Mouse (Mus musculus) kidney, embryonic 14.5 days (tissue): ENCODE results near the gene Rhbdd1. TPM values are rescaled to one million over a fixed set of nuclear protein-coding genes. Genes with fewer than 3 reads are reported as not detected.

Source experiments
- ATAC-seq: fragments of 200-750 bp; cut with Nextera tagmentation; 2 replicates; pipeline ENCODE4 v1.8.0; 2017; ENCODE audit warnings: moderate number of reproducible peaks, mild to moderate bottlenecking, moderate TSS enrichment, moderate library complexity; ENCODE audit not compliant: low FRiP score, low TSS enrichment
- H3K27ac ChIP-seq: fragments of 300-500 bp; sonication (generic); 2 replicates; pipeline ENCODE4 v1.5.1; 2014; ENCODE audit warnings: low read depth, mild to moderate bottlenecking, low read length, moderate library complexity, mixed read lengths
- H3K27me3 ChIP-seq: fragments of 300-500 bp; sonication (generic); 2 replicates; pipeline ENCODE4 v1.6.1; 2014; ENCODE audit warnings: mild to moderate bottlenecking, low read length; ENCODE audit not compliant: control insufficient read depth, insufficient read depth
- H3K36me3 ChIP-seq: fragments of 300-500 bp; sonication (generic); 2 replicates; pipeline ENCODE4 v1.6.1; 2014; ENCODE audit warnings: low read length, mixed read lengths; ENCODE audit not compliant: control insufficient read depth, insufficient read depth
- H3K4me1 ChIP-seq: fragments of 300-500 bp; sonication (generic); 2 replicates; pipeline ENCODE4 v1.6.1; 2014; ENCODE audit warnings: low read length, mixed read lengths; ENCODE audit not compliant: control insufficient read depth, insufficient read depth
- H3K4me2 ChIP-seq: fragments of 300-500 bp; sonication (generic); replicated peaks from 2 replicates; pipeline ENCODE4 v1.6.1; 2014; ENCODE audit warnings: low read depth, mild to moderate bottlenecking, low read length
- H3K4me3 ChIP-seq: fragments of 300-500 bp; sonication (generic); 2 replicates; pipeline ENCODE4 v1.5.1; 2014; ENCODE audit warnings: mild to moderate bottlenecking, low read length
- H3K9ac ChIP-seq: fragments of 300-500 bp; sonication (generic); 2 replicates; pipeline ENCODE4 v1.6.1; 2014; ENCODE audit warnings: low read depth, mild to moderate bottlenecking, low read length, moderate library complexity
- H3K9me3 ChIP-seq: fragments of 300-500 bp; sonication (generic); 2 replicates; pipeline ENCODE4 v1.6.1; 2016; ENCODE audit warnings: low read length; ENCODE audit not compliant: control insufficient read depth
- WGBS: fragments of 180-500 bp; shearing (Covaris S2); extraction: QIAGEN DNeasy Blood & Tissue Kit; methylation state at CpG from one replicate; pipeline ENCODE4 v1.1.7; 2014; 5-methylcytosine and 5-hydroxymethylcytosine counted together
- polyA plus RNA-seq: library from polyadenylated mRNA; unstranded; fragments of >200 nt; fragmentation: Nextera tagmentation; extraction: Ambion mirVana; gene quantifications from 2 replicates; pipeline ENCODE4 v1.2.1, GENCODE M21; 2014

Rhbdd1 gene
- polyA plus RNA-seq, 1 experiment from 2014 or later, result 7.0 TPM

DNA sequence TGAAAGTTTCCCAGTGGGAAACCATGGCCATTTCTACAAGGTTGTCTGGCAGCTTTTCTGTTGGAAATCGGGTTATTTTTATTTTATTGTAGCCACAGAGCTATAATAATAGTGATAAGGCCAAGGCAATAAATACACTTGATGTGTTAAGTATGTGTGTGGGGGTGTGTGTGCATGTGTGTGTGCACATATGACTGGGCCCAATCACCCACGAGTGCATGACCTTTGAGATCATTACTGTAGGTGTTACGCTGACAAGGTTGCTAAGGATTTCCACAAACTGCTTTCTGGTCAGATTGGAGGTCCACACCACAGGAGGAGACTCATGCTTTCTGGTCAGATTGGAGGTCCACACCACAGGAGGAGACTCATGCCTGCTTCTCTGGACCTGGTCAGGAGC lies 18.3 kb downstream of the Rhbdd1 start:
- ATAC-seq, result no peak
- 73% methylated on average over 3 of the region's 3 CpGs for WGBS
- Histone ChIP-seq H3K36me3 (no peaks in the 10 kb centered on the region), H3K4me1 (no peaks in the 10 kb centered on the region), H3K9ac (no peak overlapping the region), H3K9me3 (no peaks in the 10 kb centered on the region), H3K4me3 (no peak overlapping the region), H3K4me2 (no peak overlapping the region), H3K27ac (no peak overlapping the region), H3K27me3 (no peaks in the 10 kb centered on the region)

DNA sequence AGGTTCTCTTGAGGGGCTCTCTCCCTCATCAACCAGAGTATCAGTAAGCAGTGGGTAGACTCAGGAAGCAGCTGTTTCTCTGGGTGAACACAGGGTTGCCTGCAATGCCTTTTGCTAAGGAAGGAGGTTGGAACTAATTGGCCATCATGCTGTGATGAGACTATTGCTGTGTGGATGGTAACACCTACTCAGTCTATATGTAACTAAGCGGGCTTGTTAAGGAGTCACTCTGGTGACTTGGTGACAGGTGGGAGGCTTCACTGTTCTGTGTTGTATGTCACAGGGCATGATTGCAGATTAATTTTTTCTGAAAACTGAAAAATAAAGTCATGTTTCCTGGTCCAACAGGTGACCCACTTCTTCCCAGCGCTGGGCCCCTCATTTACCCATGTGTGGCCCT lies 36.8 kb downstream of the Rhbdd1 start:
- WGBS, result 92% methylated on average over 2 of the region's 2 CpGs
- Histone ChIP-seq H3K9ac (no peak overlapping the region), H3K36me3 (no peaks in the 10 kb centered on the region), H3K27ac (no peak overlapping the region), H3K4me3 (no peak overlapping the region), H3K9me3 (no peaks in the 10 kb centered on the region), H3K27me3 (no peaks in the 10 kb centered on the region), H3K4me2 (no peak overlapping the region), H3K4me1 (no peaks in the 10 kb centered on the region)
- no peak for ATAC-seq

DNA sequence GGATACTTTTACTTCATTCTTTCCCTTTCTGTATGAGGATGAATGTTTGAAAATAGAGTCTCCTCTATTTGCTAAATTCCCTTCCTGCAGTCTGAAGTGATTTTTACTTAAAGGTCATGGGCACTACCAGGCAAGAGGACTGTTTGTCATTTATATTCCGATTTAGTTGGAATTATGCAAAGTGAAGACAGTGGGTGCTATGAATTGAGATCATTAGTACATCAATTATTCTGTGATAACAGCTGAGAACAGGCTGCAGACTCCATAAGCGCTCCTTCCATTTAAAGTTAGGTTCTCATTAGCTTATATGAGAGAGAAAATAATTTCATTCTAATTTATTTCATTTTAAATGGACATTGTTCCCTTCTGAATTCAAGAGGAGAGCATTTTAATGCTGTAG lies 37.5 kb downstream of the Rhbdd1 start:
- Histone ChIP-seq H3K36me3 (no peaks in the 10 kb centered on the region), H3K9me3 (no peaks in the 10 kb centered on the region), H3K27me3 (no peaks in the 10 kb centered on the region), H3K27ac (no peak overlapping the region), H3K4me3 (no peak overlapping the region), H3K4me1 (no peaks in the 10 kb centered on the region), H3K4me2 (no peak overlapping the region), H3K9ac (no peak overlapping the region)
- ATAC-seq, result no peak
- WGBS, result 89% methylated on average over 2 of the region's 2 CpGs

DNA sequence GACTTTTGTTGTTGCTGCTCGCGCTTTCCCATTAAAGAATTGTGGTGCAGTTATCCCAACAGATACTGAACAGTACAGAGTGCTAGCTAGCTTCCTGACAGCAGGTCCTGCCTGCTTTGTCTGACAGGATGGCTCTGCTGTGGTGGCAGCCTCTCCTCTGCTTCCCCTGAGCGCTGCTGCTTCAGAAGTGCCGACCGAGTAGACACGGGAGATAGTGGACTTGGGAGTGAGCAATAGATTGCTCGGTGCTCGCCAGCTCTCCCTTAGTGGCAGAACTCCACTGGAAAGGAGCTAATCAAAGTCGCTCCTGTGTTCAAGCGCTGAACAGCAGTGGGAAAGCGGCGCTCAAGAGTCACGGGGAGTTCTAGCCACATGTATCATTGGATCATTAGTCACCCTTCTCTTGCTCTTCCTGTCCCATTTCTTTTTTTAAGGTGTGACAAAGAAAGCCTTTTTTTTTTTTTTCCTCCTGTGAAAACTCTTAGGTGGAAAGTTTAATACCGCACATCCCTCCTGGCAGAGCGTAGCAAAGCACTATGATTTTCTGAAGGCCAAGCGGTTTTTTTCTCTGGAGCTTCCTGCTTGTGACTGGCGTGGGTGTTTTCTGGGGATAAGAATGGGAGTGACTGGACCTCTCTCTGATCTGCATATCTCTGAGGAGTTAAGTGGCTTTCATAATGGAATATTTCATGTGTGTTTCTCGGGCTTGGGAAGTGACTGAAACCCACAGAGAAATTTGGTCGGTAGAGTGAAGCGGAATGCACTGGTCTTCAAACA lies 42.8 kb downstream of the Rhbdd1 start:
- Histone ChIP-seq H3K9me3 (no peaks in the 10 kb centered on the region), H3K27ac (no peak overlapping the region), H3K4me2 (no peak overlapping the region; the same call in 1 of the 2 replicates), H3K36me3 (no peaks in the 10 kb centered on the region), H3K4me1 (0 out of 2 replicates have a peak, but pooled peaks cover 4% of the 10 kb centered on the region), H3K9ac (no peak overlapping the region), H3K4me3 (no peak overlapping the region), H3K27me3 (no peaks in the 10 kb centered on the region)
- ATAC-seq, result no peak
- 63% methylated on average over 20 of the region's 20 CpGs for WGBS

DNA sequence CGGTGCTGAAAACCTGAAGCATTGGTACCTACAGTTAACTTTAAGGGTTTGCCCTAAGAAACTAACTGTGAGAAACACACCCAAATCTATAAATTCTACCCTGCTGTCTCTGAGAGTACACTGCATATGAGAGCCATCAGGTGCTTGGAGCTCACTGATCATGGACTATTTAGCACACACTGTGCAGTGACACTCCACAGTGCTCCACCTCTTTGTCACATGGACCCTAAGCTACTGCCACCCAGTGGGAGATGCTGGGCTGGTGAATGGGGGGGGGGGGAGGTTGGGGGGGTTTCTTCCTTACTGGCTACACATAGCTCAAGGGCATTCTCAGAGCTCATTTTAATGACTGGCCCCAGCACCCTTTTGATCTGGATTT lies 43.4 kb downstream of the Rhbdd1 start:
- H3K36me3 ChIP-seq, result no peaks in the 10 kb centered on the region
- H3K4me1 ChIP-seq, result 0 out of 2 replicates have a peak, but pooled peaks cover 4% of the 10 kb centered on the region
- 79% methylated on average over 1 of the region's 1 CpGs for WGBS
- H3K27me3 ChIP-seq, result no peaks in the 10 kb centered on the region
- no peak overlapping the region for H3K27ac ChIP-seq
- H3K9me3 ChIP-seq, result no peaks in the 10 kb centered on the region
- H3K4me2 ChIP-seq, result no peak overlapping the region; the same call in 1 of the 2 replicates
- no peak overlapping the region for H3K4me3 ChIP-seq
- no peak for ATAC-seq
- H3K9ac ChIP-seq, result no peak overlapping the region

DNA sequence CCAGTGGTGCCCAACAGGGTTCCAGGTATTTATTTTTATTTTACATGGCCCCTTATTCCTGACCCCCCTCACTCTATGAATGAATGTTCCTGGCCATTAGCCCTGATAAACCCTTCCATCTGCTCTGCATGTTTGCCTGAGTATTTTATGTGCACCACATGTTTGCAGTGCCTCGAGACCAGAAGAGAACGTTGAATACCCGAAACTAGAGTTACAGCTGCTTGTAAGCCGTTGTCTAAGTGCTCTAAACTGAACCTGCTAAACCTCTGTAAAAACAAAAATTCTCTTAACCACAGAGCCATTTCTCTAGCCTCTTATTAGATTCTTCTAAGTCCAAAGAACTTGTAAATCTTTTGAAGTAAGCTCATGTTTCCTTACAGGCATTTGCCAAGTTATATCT lies 45.0 kb downstream of the Rhbdd1 start:
- no peak overlapping the region for H3K27ac ChIP-seq
- no peak overlapping the region for H3K4me2 ChIP-seq
- H3K4me3 ChIP-seq, result no peak overlapping the region
- 34% methylated on average over 4 of the region's 4 CpGs for WGBS
- ATAC-seq, result no peak
- H3K36me3 ChIP-seq, result no peaks in the 10 kb centered on the region
- no peak overlapping the region for H3K9ac ChIP-seq
- no peaks in the 10 kb centered on the region for H3K27me3 ChIP-seq
- H3K9me3 ChIP-seq, result no peaks in the 10 kb centered on the region
- H3K4me1 ChIP-seq, result 0 out of 2 replicates have a peak, but pooled peaks cover 4% of the 10 kb centered on the region

DNA sequence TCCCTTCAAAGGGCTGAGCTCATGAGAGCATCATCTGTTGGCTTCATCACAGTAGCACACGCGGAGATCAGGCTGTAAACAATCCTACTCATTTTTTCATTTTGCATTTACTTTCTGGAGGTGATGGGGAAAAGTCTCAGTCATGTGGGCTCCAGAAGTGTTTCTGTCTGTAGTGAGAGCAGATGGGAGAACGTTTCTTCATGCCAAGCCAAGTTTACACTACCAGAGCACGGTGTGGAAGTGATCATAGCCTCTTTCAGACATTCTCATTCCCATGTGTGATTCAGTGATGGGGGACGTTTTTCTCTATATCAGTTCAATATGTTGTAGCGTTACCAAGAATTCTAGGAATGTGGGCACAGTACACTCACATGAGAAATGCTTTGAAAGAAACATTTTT lies 45.9 kb downstream of the Rhbdd1 start:
- Histone ChIP-seq H3K9me3 (no peaks in the 10 kb centered on the region), H3K9ac (no peak overlapping the region), H3K27me3 (no peaks in the 10 kb centered on the region), H3K4me1 (0 out of 2 replicates have a peak, but pooled peaks cover 4% of the 10 kb centered on the region), H3K36me3 (no peaks in the 10 kb centered on the region), H3K4me2 (no peak overlapping the region), H3K4me3 (no peak overlapping the region), H3K27ac (no peak overlapping the region)
- 86% methylated on average over 6 of the region's 6 CpGs for WGBS
- ATAC-seq, result no peak

DNA sequence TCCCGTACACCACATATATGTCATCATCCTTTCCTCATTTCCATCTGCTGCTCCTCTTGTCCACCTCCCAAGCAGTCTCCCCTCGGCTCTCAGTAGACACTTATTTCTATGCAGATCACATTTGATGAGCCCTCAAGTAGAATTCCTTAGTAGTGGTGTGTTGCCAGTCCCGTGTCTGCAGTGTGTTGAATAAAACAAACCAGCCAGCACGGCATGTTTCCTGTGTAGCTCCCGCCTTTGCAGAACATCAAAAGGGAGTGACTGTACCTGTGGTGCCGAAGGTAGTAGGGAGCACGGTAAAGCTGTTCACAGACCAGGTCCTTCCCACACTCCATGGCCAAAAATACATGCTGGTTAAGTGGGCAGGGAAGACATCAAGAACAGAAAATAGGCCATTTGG lies 47.8 kb downstream of the Rhbdd1 start:
- Histone ChIP-seq H3K4me2 (no peak overlapping the region), H3K9ac (no peak overlapping the region), H3K4me1 (0 out of 2 replicates have a peak, but pooled peaks cover 4% of the 10 kb centered on the region), H3K36me3 (no peaks in the 10 kb centered on the region), H3K9me3 (no peaks in the 10 kb centered on the region), H3K4me3 (no peak overlapping the region), H3K27ac (no peak overlapping the region), H3K27me3 (no peaks in the 10 kb centered on the region)
- 83% methylated on average over 7 of the region's 7 CpGs for WGBS
- no peak for ATAC-seq

DNA sequence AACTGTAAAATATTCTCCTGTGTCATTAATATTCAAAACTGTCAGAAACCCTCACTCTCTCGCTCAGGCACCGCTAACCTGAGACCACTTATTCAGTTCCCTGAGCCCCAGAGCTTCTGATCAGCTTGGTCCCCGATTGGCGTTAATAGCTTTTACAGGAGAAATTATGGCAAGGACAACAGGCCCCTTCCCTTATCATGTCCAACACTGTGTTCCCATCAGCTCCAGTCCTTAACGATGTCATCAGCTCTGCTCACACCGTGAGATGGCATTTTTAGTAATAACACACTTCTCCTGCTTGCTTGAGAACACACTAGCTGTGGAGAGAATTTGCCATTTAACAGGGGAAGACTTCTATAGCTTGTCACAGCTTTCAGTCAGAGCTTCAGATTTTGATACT lies 48.2 kb downstream of the Rhbdd1 start:
- 0 out of 2 replicates have a peak, but pooled peaks cover 4% of the 10 kb centered on the region for H3K4me1 ChIP-seq

More for the DNA sequence above, 48.2 kb downstream of the Rhbdd1 start:
- Histone ChIP-seq H3K4me3 (no peak overlapping the region), H3K9ac (no peak overlapping the region), H3K4me2 (no peak overlapping the region), H3K9me3 (no peaks in the 10 kb centered on the region), H3K27ac (no peak overlapping the region), H3K36me3 (no peaks in the 10 kb centered on the region), H3K27me3 (no peaks in the 10 kb centered on the region)
- 62% methylated on average over 6 of the region's 6 CpGs for WGBS
- no peak for ATAC-seq
